Mouse (Mus musculus) right cerebral cortex, postnatal 36 days (tissue): ENCODE results near the gene Nr2f6.

Experiments used
- DNase-seq, 2 experiments: peaks; one replicate each; pipeline ENCODE4 v3.0.0; 2022; ENCODE audit warnings: low spot score in 2 of 2, mixed read lengths in 1 of 2

Nr2f6 gene

GRCm38 (mm10) chr8:71381421-71381970, at the start of gene Nr2f6:
Gene Nr2f6 (minus strand): TSS chr8:71381960.
- DNase-seq = no peak

GRCm38 (mm10) chr8:71422121-71422520, 40.4 kb upstream of the Nr2f6 start:
- no peak for DNase-seq

- DNase-seq = no peak
These were observed 29.9 kb upstream of the Nr2f6 start for GRCm38 (mm10) chr8:71411535-71412273.

GRCm38 (mm10) chr8:71408231-71408630, 26.5 kb upstream of the Nr2f6 start:
- no peak for DNase-seq

- DNase-seq = no peak
These were observed 25.7 kb upstream of the Nr2f6 start for GRCm38 (mm10) chr8:71407441-71407840.

GRCm38 (mm10) chr8:71406099-71407015, 24.6 kb upstream of the Nr2f6 start:
- DNase-seq = no peak

- DNase-seq = peak; percentile 84 to 87
These were observed 23.8 kb upstream of the Nr2f6 start, which contains the start of gene Ankle1 for GRCm38 (mm10) chr8:71405401-71406098. Gene Ankle1 (plus strand): TSS chr8:71406010.

- no peak for DNase-seq
These were observed 23.2 kb upstream of the Nr2f6 start for GRCm38 (mm10) chr8:71404951-71405351.

GRCm38 (mm10) chr8:71404011-71404410, 22.3 kb upstream of the Nr2f6 start:
- DNase-seq = no peak

- no peak for DNase-seq
These were observed 21.5 kb upstream of the Nr2f6 start for GRCm38 (mm10) chr8:71403107-71403885.

GRCm38 (mm10) chr8:71402446-71402964, 20.7 kb upstream of the Nr2f6 start:
- no peak for DNase-seq

- no peak for DNase-seq
These were observed 19.7 kb upstream of the Nr2f6 start for GRCm38 (mm10) chr8:71401454-71401853.

- no peak for DNase-seq
These were observed 19.1 kb upstream of the Nr2f6 start for GRCm38 (mm10) chr8:71400826-71401225.

GRCm38 (mm10) chr8:71397701-71398100, 15.9 kb upstream of the Nr2f6 start:
- no peak for DNase-seq

- DNase-seq = peak; percentile 91 to 96
These were observed 15.0 kb upstream of the Nr2f6 start, which contains the start of gene Babam1 for GRCm38 (mm10) chr8:71396639-71397305. Gene Babam1 (plus strand): TSS chr8:71396861.

GRCm38 (mm10) chr8:71395629-71396028, 13.9 kb upstream of the Nr2f6 start, which contains the start of gene Ushbp1:
Gene Ushbp1 (minus strand): TSS chr8:71395802.
- no peak for DNase-seq

GRCm38 (mm10) chr8:71395071-71395470, 13.3 kb upstream of the Nr2f6 start:
- no peak for DNase-seq

GRCm38 (mm10) chr8:71394481-71394880, 12.7 kb upstream of the Nr2f6 start:
- peak in 1 of 2 experiments; percentile 0 for DNase-seq

- no peak for DNase-seq
These were observed 11.1 kb upstream of the Nr2f6 start for GRCm38 (mm10) chr8:71392871-71393270.

GRCm38 (mm10) chr8:71392391-71392790, 10.6 kb upstream of the Nr2f6 start:
- no peak for DNase-seq
